Mouse (Mus musculus) inflammation-experienced regulatory T-cells, adult 16 weeks (primary cell): ENCODE data around the gene Ubald2. TPM values are rescaled to one million over a fixed set of nuclear protein-coding genes. Genes with fewer than 3 reads are reported as not detected.

ENCODE experiments used
- polyA plus RNA-seq: library from polyadenylated mRNA; unstranded; fragments of 100-300 nt; shearing (Covaris generic); gene quantifications from one replicate; pipeline ENCODE4 v1.2.1, GENCODE M21; 2017

The Ubald2 gene
- 31.8 TPM for polyA plus RNA-seq

GRCm38 (mm10) chr11:116433356-116434286, at the start of gene Ubald2:
Ubald2 (plus strand) TSS chr11:116434094.

DNA sequence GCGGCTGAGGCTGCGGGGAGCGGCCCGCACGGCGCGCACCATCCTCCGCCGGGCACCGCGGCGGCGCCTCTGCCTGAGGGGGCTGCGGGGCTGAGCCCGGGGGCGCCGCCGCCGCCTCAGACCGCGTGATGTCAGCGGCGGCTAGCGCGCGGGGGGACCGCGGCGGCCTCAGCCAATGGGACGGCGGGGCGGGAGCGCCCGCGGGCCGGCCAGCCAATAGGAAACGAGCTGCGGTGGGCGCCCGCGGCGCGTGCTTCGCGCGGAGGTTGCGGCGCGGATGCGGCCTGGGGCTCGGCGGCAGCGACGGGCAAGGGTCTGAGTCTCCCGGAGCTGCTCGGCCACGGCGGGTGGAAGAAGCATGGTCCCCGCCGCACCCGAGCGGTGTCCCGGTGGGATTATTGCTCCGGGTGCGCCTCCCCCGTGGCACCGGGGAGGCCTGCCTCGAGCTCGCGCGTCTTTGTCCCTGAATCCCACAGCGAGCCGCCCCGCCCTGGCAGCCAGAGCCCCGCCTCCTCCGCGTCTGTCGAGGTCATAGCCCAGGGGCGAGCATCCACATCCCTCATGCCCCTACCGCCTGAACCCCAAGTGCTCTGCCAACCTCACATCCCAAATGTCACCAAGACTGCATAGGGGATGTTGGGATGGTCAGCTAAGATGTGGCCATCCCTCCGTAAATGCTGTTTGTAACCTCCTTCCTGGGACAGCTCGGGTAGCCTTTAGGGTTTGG, 20.8 kb upstream of the Ubald2 start, which contains the start of gene Rnf157:
Rnf157 (minus strand) TSS at position 129 of the 727 bp plus-strand sequence.

GRCm38 (mm10) chr11:116466141-116466540, 32.2 kb downstream of the Ubald2 start, which contains the start of gene Qrich2:
Qrich2 (minus strand) TSS chr11:116466241.

Other genes with a start within 250 kb of the Ubald2 start
- 62.6 TPM for gene Ten1, start 235.2 kb upstream of the Ubald2 start, polyA plus RNA-seq
- 24.7 TPM for gene Acox1, start 235.0 kb upstream of the Ubald2 start, polyA plus RNA-seq
- gene Evpl, start 196.0 kb upstream of the Ubald2 start, polyA plus RNA-seq, result 0.12 TPM
- gene Srp68, start 159.9 kb upstream of the Ubald2 start, polyA plus RNA-seq, result 91.6 TPM
- not detected for gene Galr2, start 153.2 kb upstream of the Ubald2 start, polyA plus RNA-seq
- gene Exoc7, start 126.9 kb upstream of the Ubald2 start, polyA plus RNA-seq, result 102 TPM
- gene Foxj1, start 98.7 kb upstream of the Ubald2 start, polyA plus RNA-seq, result 0.11 TPM
- gene Rnf157, start 21.1 kb upstream of the Ubald2 start, polyA plus RNA-seq, result 1.9 TPM
- gene Qrich2, start 32.1 kb downstream of the Ubald2 start, polyA plus RNA-seq, result not detected
- gene Prpsap1, start 60.1 kb downstream of the Ubald2 start, polyA plus RNA-seq, result 41.5 TPM
- not detected for gene Sphk1, start 96.8 kb downstream of the Ubald2 start, polyA plus RNA-seq
- 2.2 TPM for gene Ube2o, start 147.4 kb downstream of the Ubald2 start, polyA plus RNA-seq
- not detected for gene Aanat, start 152.3 kb downstream of the Ubald2 start, polyA plus RNA-seq
- gene Rhbdf2, start 192.9 kb downstream of the Ubald2 start, polyA plus RNA-seq, result 15.2 TPM
- not detected for gene Prcd, start 219.4 kb downstream of the Ubald2 start, polyA plus RNA-seq
- gene Cygb, start 220.2 kb downstream of the Ubald2 start, polyA plus RNA-seq, result not detected